Mouse (Mus musculus) forebrain, embryonic 12.5 days (tissue): Measurements from ENCODE around the gene Rcbtb2. TPM values are rescaled to one million over a fixed set of nuclear protein-coding genes. Genes with fewer than 3 reads are reported as not detected.
"Not testable (repeated sequence)": the region's sequence is repeated elsewhere in the genome, so short reads cannot be mapped to it uniquely, and the experiment has no call there.

Experiments
- ATAC-seq: fragments of 200-750 bp; cut with Nextera tagmentation; 2 replicates; pipeline ENCODE4 v1.8.0; 2017; ENCODE audit warnings: moderate TSS enrichment; ENCODE audit not compliant: low FRiP score
- H3K27ac ChIP-seq: fragments of 300-500 bp; sonication (generic); 2 replicates; pipeline ENCODE4 v1.5.1; 2016; ENCODE audit warnings: mild to moderate bottlenecking
- H3K27me3 ChIP-seq: fragments of 300-500 bp; sonication (generic); 2 replicates; pipeline ENCODE4 v1.6.1; 2016; ENCODE audit warnings: mild to moderate bottlenecking
- H3K36me3 ChIP-seq: fragments of 300-500 bp; sonication (generic); replicated peaks from 2 replicates; pipeline ENCODE4 v1.6.1; 2016; ENCODE audit warnings: mild to moderate bottlenecking
- H3K4me1 ChIP-seq: fragments of 300-500 bp; sonication (generic); 2 replicates; pipeline ENCODE4 v1.6.1; 2016
- H3K4me2 ChIP-seq: fragments of 300-500 bp; sonication (generic); 2 replicates; pipeline ENCODE4 v1.6.1; 2016; ENCODE audit warnings: mild to moderate bottlenecking, moderate library complexity
- H3K4me3 ChIP-seq: fragments of 300-500 bp; sonication (generic); replicated peaks from 2 replicates; pipeline ENCODE4 v1.5.1; 2016; ENCODE audit warnings: mild to moderate bottlenecking
- H3K9ac ChIP-seq: fragments of 300-500 bp; sonication (generic); 2 replicates; pipeline ENCODE4 v1.6.1; 2016; ENCODE audit warnings: mild to moderate bottlenecking
- H3K9me3 ChIP-seq: fragments of 300-500 bp; sonication (generic); 2 replicates; pipeline ENCODE4 v1.6.1; 2016
- WGBS: fragments of 180-500 bp; shearing (Covaris S2); methylation state at CpG from one replicate; pipeline ENCODE4 v1.1.7; 2016; 5-methylcytosine and 5-hydroxymethylcytosine counted together
- polyA plus RNA-seq: library from polyadenylated mRNA; unstranded; fragments of >200 nt; fragmentation: Nextera tagmentation; extraction: Ambion mirVana; gene quantifications from 2 replicates; pipeline ENCODE4 v1.2.1, GENCODE M21; 2016

Rcbtb2 gene
- polyA plus RNA-seq, result 118 and 136 TPM in 2 replicates

GRCm38 (mm10) chr14:73122923-73123278 is at the start of gene Rcbtb2:
TSS of gene Rcbtb2 (plus strand) at chr14:73123037.
- Histone ChIP-seq H3K4me1 (peaks cover 16% of the 10 kb centered on the region), H3K27ac (no peak within 1 kb of the TSS), H3K9ac (no peak within 1 kb of the TSS), H3K4me3 (no peak within 1 kb of the TSS), H3K27me3 (no peaks in the 10 kb centered on the region), H3K36me3 (no peaks in the 10 kb centered on the region), H3K4me2 (no peak within 1 kb of the TSS), H3K9me3 (no peaks in the 10 kb centered on the region)
- 55% methylated on average over 4 of the region's 4 CpGs for WGBS
- ATAC-seq, result no peak

GRCm38 (mm10) chr14:73083563-73083962 is 39.3 kb upstream of the Rcbtb2 start:
- H3K36me3 ChIP-seq, result no peaks in the 10 kb centered on the region
- no peaks in the 10 kb centered on the region for H3K4me1 ChIP-seq
- no peak overlapping the region for H3K9ac ChIP-seq
- H3K4me2 ChIP-seq, result no peak overlapping the region
- WGBS, result 89% methylated on average over 2 of the region's 2 CpGs
- H3K9me3 ChIP-seq, result no peaks in the 10 kb centered on the region
- no peak overlapping the region for H3K4me3 ChIP-seq
- no peak for ATAC-seq
- H3K27ac ChIP-seq, result no peak overlapping the region
- no peaks in the 10 kb centered on the region for H3K27me3 ChIP-seq

- no peak overlapping the region for H3K27ac ChIP-seq
- 75% methylated on average over 3 of the region's 3 CpGs for WGBS
Measured at GRCm38 (mm10) chr14:73086425-73086824, 36.4 kb upstream of the Rcbtb2 start.

GRCm38 (mm10) chr14:73087247-73087646 is 35.6 kb upstream of the Rcbtb2 start:
- Histone ChIP-seq H3K27ac (no peak overlapping the region), H3K4me1 (no peaks in the 10 kb centered on the region), H3K9me3 (no peaks in the 10 kb centered on the region), H3K36me3 (no peaks in the 10 kb centered on the region), H3K4me3 (no peak overlapping the region), H3K9ac (no peak overlapping the region), H3K4me2 (no peak overlapping the region), H3K27me3 (no peaks in the 10 kb centered on the region)
- 78% methylated on average over 5 of the region's 5 CpGs for WGBS
- no peak for ATAC-seq

More at GRCm38 (mm10) chr14:73086425-73086824, 36.4 kb upstream of the Rcbtb2 start:
- no peak overlapping the region for H3K4me2 ChIP-seq
- no peaks in the 10 kb centered on the region for H3K27me3 ChIP-seq
- no peak overlapping the region for H3K4me3 ChIP-seq
- no peaks in the 10 kb centered on the region for H3K36me3 ChIP-seq
- H3K9ac ChIP-seq, result no peak overlapping the region
- ATAC-seq, result no peak
- H3K4me1 ChIP-seq, result no peaks in the 10 kb centered on the region
- no peaks in the 10 kb centered on the region for H3K9me3 ChIP-seq

GRCm38 (mm10) chr14:73087746-73088145 is 35.1 kb upstream of the Rcbtb2 start:
- ATAC-seq, result no peak

GRCm38 (mm10) chr14:73088224-73088623 is 34.6 kb upstream of the Rcbtb2 start:
- Histone ChIP-seq H3K9me3 (no peaks in the 10 kb centered on the region), H3K36me3 (no peaks in the 10 kb centered on the region), H3K4me3 (no peak overlapping the region), H3K27me3 (no peaks in the 10 kb centered on the region), H3K4me1 (no peaks in the 10 kb centered on the region), H3K27ac (no peak overlapping the region), H3K9ac (no peak overlapping the region), H3K4me2 (no peak overlapping the region)
- ATAC-seq, result no peak
- 90% methylated on average over 1 of the region's 1 CpGs for WGBS

More at GRCm38 (mm10) chr14:73087746-73088145, 35.1 kb upstream of the Rcbtb2 start:
- H3K27me3 ChIP-seq, result no peaks in the 10 kb centered on the region
- H3K4me2 ChIP-seq, result no peak overlapping the region
- H3K27ac ChIP-seq, result no peak overlapping the region
- H3K36me3 ChIP-seq, result no peaks in the 10 kb centered on the region
- WGBS, result 82% methylated on average over 5 of the region's 5 CpGs
- no peaks in the 10 kb centered on the region for H3K4me1 ChIP-seq
- no peaks in the 10 kb centered on the region for H3K9me3 ChIP-seq
- H3K9ac ChIP-seq, result no peak overlapping the region
- no peak overlapping the region for H3K4me3 ChIP-seq

GRCm38 (mm10) chr14:73092871-73093270 is 30.0 kb upstream of the Rcbtb2 start:
- ATAC-seq, result no peak
- no peaks in the 10 kb centered on the region for H3K27me3 ChIP-seq
- H3K4me3 ChIP-seq, result no peak overlapping the region
- H3K36me3 ChIP-seq, result no peaks in the 10 kb centered on the region
- no peak overlapping the region for H3K27ac ChIP-seq
- H3K9ac ChIP-seq, result no peak overlapping the region
- H3K9me3 ChIP-seq, result no peaks in the 10 kb centered on the region
- WGBS, result 91% methylated on average over 3 of the region's 3 CpGs
- H3K4me2 ChIP-seq, result no peak overlapping the region
- no peaks in the 10 kb centered on the region for H3K4me1 ChIP-seq

GRCm38 (mm10) chr14:73094802-73095550 is 27.9 kb upstream of the Rcbtb2 start:
- no peaks in the 10 kb centered on the region for H3K4me1 ChIP-seq
- H3K27me3 ChIP-seq, result no peaks in the 10 kb centered on the region; the same call in 1 of the 2 replicates
- H3K4me2 ChIP-seq, result no peak overlapping the region
- no peak overlapping the region for H3K27ac ChIP-seq
- H3K36me3 ChIP-seq, result no peaks in the 10 kb centered on the region
- no peaks in the 10 kb centered on the region for H3K9me3 ChIP-seq
- no peak overlapping the region for H3K9ac ChIP-seq
- no peak overlapping the region for H3K4me3 ChIP-seq
- WGBS, result 79% methylated on average over 13 of the region's 13 CpGs
- ATAC-seq, result no peak

GRCm38 (mm10) chr14:73098677-73099387 is 24.0 kb upstream of the Rcbtb2 start:
- 0 out of 2 replicates have a peak, but pooled peaks have one; percentile 51 for ATAC-seq
- Histone ChIP-seq H3K9ac (no peak overlapping the region), H3K27me3 (peaks cover 3% of the 10 kb centered on the region; the same call in 1 of the 2 replicates), H3K4me2 (no peak overlapping the region), H3K36me3 (no peaks in the 10 kb centered on the region), H3K4me1 (peaks cover 4% of the 10 kb centered on the region; the same call in 1 of the 2 replicates), H3K4me3 (no peak overlapping the region), H3K9me3 (no peaks in the 10 kb centered on the region), H3K27ac (no peak overlapping the region)
- 46% methylated on average over 10 of the region's 10 CpGs for WGBS

GRCm38 (mm10) chr14:73102270-73102865 is 20.5 kb upstream of the Rcbtb2 start:
- Histone ChIP-seq H3K27me3 (peaks cover 3% of the 10 kb centered on the region; the same call in 1 of the 2 replicates), H3K4me2 (no peak overlapping the region), H3K9ac (no peak overlapping the region), H3K36me3 (no peaks in the 10 kb centered on the region), H3K27ac (no peak overlapping the region), H3K4me3 (no peak overlapping the region), H3K4me1 (peaks cover 10% of the 10 kb centered on the region), H3K9me3 (no peaks in the 10 kb centered on the region)
- ATAC-seq, result no peak
- WGBS, result 71% methylated on average over 12 of the region's 12 CpGs

- not testable (repeated sequence) for H3K4me3 ChIP-seq, H3K4me2 ChIP-seq, H3K9ac ChIP-seq, ATAC-seq, H3K27me3 ChIP-seq, H3K9me3 ChIP-seq, H3K36me3 ChIP-seq, H3K27ac ChIP-seq
- WGBS, result 21% methylated on average over 4 of the region's 4 CpGs
- peaks cover 10% of the 10 kb centered on the region for H3K4me1 ChIP-seq
Measured at GRCm38 (mm10) chr14:73102986-73103385, 19.9 kb upstream of the Rcbtb2 start.

GRCm38 (mm10) chr14:73104913-73105312 is 17.9 kb upstream of the Rcbtb2 start:
- Histone ChIP-seq H3K4me1 (peaks cover 10% of the 10 kb centered on the region), H3K27me3 (peaks cover 3% of the 10 kb centered on the region; the same call in 1 of the 2 replicates), H3K9ac (no peak overlapping the region), H3K4me2 (no peak overlapping the region), H3K27ac (no peak overlapping the region), H3K36me3 (no peaks in the 10 kb centered on the region), H3K4me3 (no peak overlapping the region), H3K9me3 (no peaks in the 10 kb centered on the region)
- WGBS, result 80% methylated on average over 6 of the region's 6 CpGs
- no peak for ATAC-seq
